Mouse (Mus musculus): ENCODE data around the gene Nectin2.

DNA sequence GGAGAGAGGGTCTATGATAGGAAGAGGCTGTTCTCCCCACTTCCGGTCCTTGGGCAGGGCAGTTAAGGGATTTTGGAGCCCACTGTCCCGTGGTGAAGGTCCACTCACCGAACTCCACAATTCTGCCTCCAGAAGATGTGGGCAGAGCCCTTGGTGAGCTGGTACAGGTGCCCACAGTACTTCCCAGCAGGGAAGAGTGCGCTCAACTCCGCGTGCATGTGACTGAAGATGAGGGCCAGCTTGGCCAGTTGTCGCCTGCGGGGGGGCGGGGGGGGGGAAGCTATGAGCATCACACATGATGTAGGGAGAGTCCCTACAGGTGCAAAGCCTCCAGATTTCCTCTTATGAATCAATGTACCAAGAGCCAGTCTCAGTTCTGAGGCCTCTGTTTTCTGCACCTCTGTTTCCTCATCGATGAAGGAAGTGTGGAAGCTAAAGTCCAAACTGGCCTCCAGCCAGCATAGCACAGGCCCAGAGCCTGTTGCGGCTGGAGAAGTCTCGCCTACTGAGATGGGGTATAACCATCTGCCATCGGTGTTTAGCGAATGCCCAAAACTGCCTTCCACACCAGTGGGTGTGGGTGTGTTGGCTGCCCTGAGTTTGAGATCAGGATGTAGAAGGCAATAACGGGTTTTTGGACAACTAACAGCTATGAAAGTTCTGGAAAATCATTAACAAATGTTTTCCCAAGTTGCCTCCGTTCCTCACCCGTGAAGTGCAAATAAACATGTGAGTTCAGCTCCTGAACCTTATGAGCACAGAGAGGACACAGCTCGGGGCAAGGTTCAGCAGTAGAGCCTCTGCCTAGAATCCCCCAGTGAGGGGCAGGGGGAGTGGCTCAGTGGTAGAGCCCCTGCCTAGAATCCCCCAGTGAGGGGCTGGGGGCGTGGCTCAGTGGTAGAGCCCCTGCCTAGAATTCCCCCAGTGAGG, 42.7 kb upstream of the Nectin2 start:
- no peak for TF ChIP-seq POLR2A (IDR thresholded peaks at IDR 0.05; ENCODE audit: borderline replicate concordance, low read depth, low read length)
- no peak for TF ChIP-seq CTCF (IDR thresholded peaks at IDR 0.05; ENCODE audit: low read depth, low read length)
